Mouse (Mus musculus): ENCODE results near the gene Gm8857.
"Not testable (repeated sequence)": the region's sequence is repeated elsewhere in the genome, so short reads cannot be mapped to it uniquely, and the experiment has no call there.

Gm8857 gene

GRCm38 (mm10) chr5:10947505-10947904 lies at the start of gene Gm8857, which contains the start of gene Gm8871:
Gene Gm8857, plus strand, starts transcription at chr5:10947807.
Gene Gm8871, plus strand, starts transcription at chr5:10947805.
- DNase-seq (ENCODE audit: low read depth, low spot score): not testable (repeated sequence)

DNA sequence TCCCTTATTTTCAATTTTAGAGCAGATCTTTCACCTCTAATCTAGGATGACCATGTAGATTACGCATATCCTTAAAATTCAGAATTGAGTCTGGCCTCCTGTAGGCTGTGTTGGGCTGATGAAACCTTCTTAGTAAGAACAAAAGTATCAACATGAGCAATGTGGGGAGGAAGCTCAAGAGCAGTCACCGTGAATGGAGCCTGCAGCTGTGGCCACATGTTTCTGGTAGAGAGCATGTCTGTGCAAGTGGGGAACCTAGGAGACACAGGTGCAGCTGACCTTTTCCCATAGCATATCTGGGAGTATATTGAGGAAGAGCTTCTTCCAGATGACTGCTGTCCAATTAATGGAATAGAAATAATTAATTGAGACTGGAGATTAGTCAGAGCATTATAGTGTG lies 5.9 kb downstream of the Gm8857 start:
- not testable (repeated sequence) for DNase-seq (ENCODE audit: low read depth, low spot score)

DNA sequence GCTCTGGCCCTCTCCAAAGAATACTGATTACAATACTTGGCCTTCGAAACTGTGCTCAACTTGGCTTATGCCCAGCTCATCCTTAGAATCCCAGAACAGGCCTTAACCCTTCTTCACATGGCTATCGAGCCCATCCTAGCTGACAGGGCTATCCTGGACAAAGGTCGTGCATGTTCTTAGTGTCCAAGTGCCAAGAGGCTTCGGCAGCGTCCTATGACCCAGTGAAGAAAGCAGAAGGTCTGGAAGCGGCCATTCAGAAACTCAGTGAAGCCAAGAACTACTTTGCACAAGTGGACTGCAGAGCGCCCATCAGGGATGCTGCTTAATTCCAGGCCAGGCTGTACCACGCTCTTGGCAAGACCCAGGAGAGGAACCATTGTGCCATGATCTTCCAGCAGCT lies 10.4 kb downstream of the Gm8857 start:
- not testable (repeated sequence) for DNase-seq (ENCODE audit: low read depth, low spot score)
